Mouse (Mus musculus) ES-CJ7 (cell line): Measurements from ENCODE around the gene Ehmt2.
"Not testable (repeated sequence)": the region's sequence is repeated elsewhere in the genome, so short reads cannot be mapped to it uniquely, and the experiment has no call there.

Experiments used
- DNase-seq: peaks from one replicate; pipeline ENCODE4 v3.0.0; 2011; ENCODE audit warnings: low read depth, low spot score

Gene Ehmt2

GRCm38 (mm10) chr17:34953258-34953657, 55.0 kb downstream of the Ehmt2 start:
- DNase-seq: peak; percentile 69

- DNase-seq: no peak
These were observed 55.6 kb downstream of the Ehmt2 start for GRCm38 (mm10) chr17:34953904-34954303.

GRCm38 (mm10) chr17:34954831-34955230, 56.6 kb downstream of the Ehmt2 start:
- no peak for DNase-seq

- no peak for DNase-seq
These were observed 57.6 kb downstream of the Ehmt2 start for GRCm38 (mm10) chr17:34955884-34956283.

- no peak for DNase-seq
These were observed 58.1 kb downstream of the Ehmt2 start for GRCm38 (mm10) chr17:34956340-34956739.

GRCm38 (mm10) chr17:34957291-34957690, 59.0 kb downstream of the Ehmt2 start:
- not testable (repeated sequence) for DNase-seq

GRCm38 (mm10) chr17:34957966-34958365, 59.7 kb downstream of the Ehmt2 start:
- not testable (repeated sequence) for DNase-seq

GRCm38 (mm10) chr17:34958734-34959129, 60.5 kb downstream of the Ehmt2 start:
- not testable (repeated sequence) for DNase-seq

- DNase-seq: peak; percentile 89
These were observed 61.0 kb downstream of the Ehmt2 start, which contains the start of gene Hspa1b for GRCm38 (mm10) chr17:34959130-34959778. Hspa1b (minus strand) TSS chr17:34959238.

- DNase-seq: no peak
These were observed 61.7 kb downstream of the Ehmt2 start for GRCm38 (mm10) chr17:34959881-34960515.

- DNase-seq: no peak
These were observed 62.6 kb downstream of the Ehmt2 start for GRCm38 (mm10) chr17:34960702-34961493.

GRCm38 (mm10) chr17:34962125-34962524, 63.9 kb downstream of the Ehmt2 start:
- no peak for DNase-seq

GRCm38 (mm10) chr17:34962841-34963240, 64.6 kb downstream of the Ehmt2 start:
- DNase-seq: no peak
